Mouse (Mus musculus) limb, embryonic 14.5 days (tissue): ENCODE results near the gene Sult6b2. TPM values are rescaled to one million over a fixed set of nuclear protein-coding genes. Genes with fewer than 3 reads are reported as not detected.

Source experiments
- ATAC-seq: fragments of 200-750 bp; cut with Nextera tagmentation; 2 replicates; pipeline ENCODE4 v1.8.0; 2017; ENCODE audit warnings: low read depth, moderate number of reproducible peaks, moderate TSS enrichment; ENCODE audit not compliant: low FRiP score
- DNase-seq: peaks from one replicate; pipeline ENCODE4 v3.0.0-alpha.2; 2015; ENCODE audit warnings: low spot score
- H3K27ac ChIP-seq: fragments of 300-500 bp; sonication (generic); replicated peaks from 2 replicates; pipeline ENCODE4 v1.5.1; 2014; ENCODE audit warnings: low read depth, mild to moderate bottlenecking, low read length, moderate library complexity, mixed read lengths
- H3K27me3 ChIP-seq: fragments of 300-500 bp; sonication (generic); 2 replicates; pipeline ENCODE4 v1.6.1; 2014; ENCODE audit warnings: low read length, mixed read lengths; ENCODE audit not compliant: control insufficient read depth, insufficient read depth
- H3K36me3 ChIP-seq: fragments of 300-500 bp; sonication (generic); 2 replicates; pipeline ENCODE4 v1.6.1; 2014; ENCODE audit warnings: mild to moderate bottlenecking, low read length, moderate library complexity, mixed read lengths; ENCODE audit not compliant: control insufficient read depth, insufficient read depth
- H3K4me1 ChIP-seq: fragments of 300-500 bp; sonication (generic); 2 replicates; pipeline ENCODE4 v1.6.1; 2014; ENCODE audit warnings: antibody characterized with exemption, low read length, mixed read lengths; ENCODE audit not compliant: control insufficient read depth, insufficient read depth
- H3K4me2 ChIP-seq: fragments of 300-500 bp; sonication (generic); replicated peaks from 2 replicates; pipeline ENCODE4 v1.6.1; 2014; ENCODE audit warnings: low read depth, mild to moderate bottlenecking, low read length, moderate library complexity; ENCODE audit not compliant: severe bottlenecking
- H3K4me3 ChIP-seq: fragments of 300-500 bp; sonication (generic); replicated peaks from 2 replicates; pipeline ENCODE4 v1.5.1; 2014; ENCODE audit warnings: low read length
- H3K9ac ChIP-seq: fragments of 300-500 bp; sonication (generic); 2 replicates; pipeline ENCODE4 v1.6.1; 2014; ENCODE audit warnings: mild to moderate bottlenecking, low read depth, low read length, moderate library complexity; ENCODE audit not compliant: severe bottlenecking
- H3K9me3 ChIP-seq: fragments of 300-500 bp; sonication (generic); 2 replicates; pipeline ENCODE4 v1.6.1; 2016; ENCODE audit warnings: low read length; ENCODE audit not compliant: control insufficient read depth
- POLR2A ChIP-seq: fragments of 200-500 bp; IDR thresholded peaks from 2 replicates; pipeline ENCODE4 v1.8.0; 2012; ENCODE audit warnings: inconsistent platforms, mild to moderate bottlenecking, moderate library complexity, borderline replicate concordance; ENCODE audit not compliant: insufficient read depth, insufficient read length; ENCODE audit errors: extremely low read depth
- WGBS: fragments of 180-500 bp; shearing (Covaris S2); extraction: QIAGEN DNeasy Blood & Tissue Kit; methylation state at CpG from one replicate; pipeline ENCODE4 v1.1.7; 2014; 5-methylcytosine and 5-hydroxymethylcytosine counted together
- polyA plus RNA-seq, 2 experiments: library from polyadenylated mRNA; depleted of rRNA in 1 of 2; stranded (reverse) in 1 of 2; unstranded in 1 of 2; fragments of >200 nt; fragmentation: Nextera tagmentation in 1 of 2; extraction: Ambion mirVana in 1 of 2; gene quantifications; 2 replicates each; pipeline versions ENCODE4 v1.2.1 to v1.2.3; 2012 to 2014

The Sult6b2 gene
- polyA plus RNA-seq, 2 experiments = 0.13 TPM; not detected in 1

DNA sequence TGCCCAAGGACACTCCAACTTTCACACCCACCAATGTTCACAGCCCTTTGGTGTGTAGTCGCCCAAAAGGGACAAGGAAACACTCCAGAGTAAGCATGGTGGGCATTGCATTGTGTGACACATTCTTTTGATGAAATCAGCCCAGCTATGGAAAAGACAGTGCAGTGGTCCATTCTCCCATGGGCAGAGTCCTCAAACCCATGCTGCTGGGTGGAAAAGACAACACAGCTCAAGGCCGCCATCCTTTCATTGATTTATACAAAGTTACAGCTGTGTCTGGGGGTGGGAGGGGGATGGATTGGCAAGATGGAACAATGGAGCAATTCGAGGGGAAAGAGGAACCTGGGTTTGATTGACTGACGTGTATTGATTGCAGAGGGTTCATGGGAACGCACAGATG, 8.7 kb upstream of the Sult6b2 start:
- no peak for DNase-seq
- no peak for ATAC-seq

DNA sequence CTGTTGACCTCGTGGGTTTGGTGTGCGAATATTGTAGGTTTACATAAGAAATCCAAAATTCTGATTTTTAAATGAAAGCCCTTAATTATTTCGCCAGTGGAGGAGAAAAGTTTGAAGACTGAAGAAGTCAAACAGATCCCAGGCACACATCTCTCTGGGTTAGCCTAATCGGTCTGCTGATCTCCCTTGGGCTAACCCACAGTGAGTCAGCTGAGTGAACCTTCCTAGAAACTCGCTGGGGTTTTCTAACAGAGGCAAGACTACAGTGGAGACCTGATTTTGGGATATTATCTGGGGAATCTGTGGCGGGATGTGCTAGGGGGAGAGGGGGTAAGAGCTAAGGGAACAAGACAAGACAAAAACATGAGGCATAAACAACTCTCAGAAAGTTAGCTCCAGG, 5.9 kb upstream of the Sult6b2 start:
- no peak for TF ChIP-seq POLR2A
- DNase-seq (no peak), ATAC-seq (no peak)
- no peaks in the 10 kb centered on the region for H3K27me3 ChIP-seq
- no peaks in the 10 kb centered on the region for H3K9me3 ChIP-seq
- H3K4me2 ChIP-seq = no peak overlapping the region
- no peak overlapping the region for H3K27ac ChIP-seq
- no peaks in the 10 kb centered on the region for H3K36me3 ChIP-seq
- WGBS = 69% methylated on average over 6 of the region's 6 CpGs
- no peak overlapping the region for H3K9ac ChIP-seq
- H3K4me1 ChIP-seq = no peaks in the 10 kb centered on the region
- no peak overlapping the region for H3K4me3 ChIP-seq

More for the DNA sequence above, 8.7 kb upstream of the Sult6b2 start:
- Histone ChIP-seq H3K36me3 (no peaks in the 10 kb centered on the region), H3K27me3 (no peaks in the 10 kb centered on the region), H3K9ac (no peak overlapping the region), H3K4me3 (no peak overlapping the region), H3K4me2 (no peak overlapping the region), H3K4me1 (no peaks in the 10 kb centered on the region), H3K9me3 (no peaks in the 10 kb centered on the region), H3K27ac (no peak overlapping the region)
- TF ChIP-seq POLR2A = no peak
- 76% methylated on average over 5 of the region's 5 CpGs for WGBS

DNA sequence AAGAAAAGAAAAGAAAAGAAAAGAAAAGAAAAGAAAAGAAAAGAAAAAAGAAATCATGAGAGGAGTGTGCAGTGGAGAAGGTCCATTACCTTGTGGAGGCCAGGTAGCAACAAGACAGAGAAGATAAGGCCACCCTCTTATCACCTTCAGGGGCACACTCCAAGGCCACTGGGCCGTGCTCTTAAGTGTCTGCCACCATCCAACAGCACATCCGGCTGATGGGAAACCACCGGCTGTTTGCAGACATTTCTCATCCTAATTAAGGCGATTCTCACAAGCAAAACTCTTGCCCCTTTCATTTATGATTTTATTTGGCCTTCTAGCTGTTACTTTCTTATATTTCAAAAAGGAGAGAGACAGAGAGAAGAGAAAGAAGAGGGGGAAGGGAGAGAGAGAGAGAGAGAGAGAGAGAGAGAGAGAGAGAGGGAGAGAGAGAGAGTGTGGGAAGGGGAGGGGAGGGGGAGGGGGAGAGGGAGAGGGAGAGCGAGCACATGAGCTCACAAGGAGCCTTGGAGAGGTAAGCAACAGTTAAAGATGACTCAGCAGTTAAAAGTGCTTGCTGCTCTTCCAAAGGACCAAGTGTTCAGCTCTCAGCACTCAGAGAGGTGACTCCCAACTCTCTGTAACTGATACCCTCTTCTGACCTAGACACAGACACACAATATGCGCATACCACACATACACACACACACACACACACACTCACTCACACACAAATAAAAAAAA, 5.2 kb upstream of the Sult6b2 start:
- H3K27me3 ChIP-seq = no peaks in the 10 kb centered on the region
- no peak for TF ChIP-seq POLR2A
- WGBS = 37% methylated on average over 6 of the region's 6 CpGs
- H3K4me3 ChIP-seq = no peak overlapping the region
- no peaks in the 10 kb centered on the region for H3K4me1 ChIP-seq
- no peak for DNase-seq
- no peak overlapping the region for H3K4me2 ChIP-seq
- H3K9me3 ChIP-seq = no peaks in the 10 kb centered on the region
- H3K9ac ChIP-seq = no peak overlapping the region
- no peaks in the 10 kb centered on the region for H3K36me3 ChIP-seq
- ATAC-seq = no peak
- H3K27ac ChIP-seq = no peak overlapping the region

DNA sequence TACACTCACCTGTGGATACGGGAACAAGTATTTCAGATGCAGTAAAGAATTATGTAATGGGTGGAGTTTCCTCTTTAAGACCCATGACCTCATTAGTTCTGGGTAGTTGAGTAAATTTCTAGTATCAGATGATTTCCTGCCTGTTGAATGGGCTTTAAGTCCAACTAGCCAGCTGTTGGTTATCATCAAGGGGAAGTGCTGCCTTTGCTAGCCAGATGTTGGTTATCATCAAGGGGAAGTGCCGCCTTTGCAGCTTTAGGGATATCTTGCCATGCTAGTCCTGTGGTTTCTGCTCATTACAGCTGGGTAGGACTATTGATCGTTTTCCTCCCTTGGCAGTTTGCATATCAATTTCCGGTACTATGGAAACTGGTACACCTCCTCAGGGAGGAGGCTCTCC, 2.0 kb upstream of the Sult6b2 start:
- Histone ChIP-seq H3K4me3 (no peak overlapping the region), H3K27ac (no peak overlapping the region), H3K9me3 (no peaks in the 10 kb centered on the region), H3K4me2 (no peak overlapping the region), H3K4me1 (no peaks in the 10 kb centered on the region), H3K27me3 (no peaks in the 10 kb centered on the region), H3K36me3 (no peaks in the 10 kb centered on the region), H3K9ac (no peak overlapping the region)
- DNase-seq (no peak), ATAC-seq (no peak)
- TF ChIP-seq POLR2A = no peak
- 79% methylated on average over 4 of the region's 4 CpGs for WGBS

DNA sequence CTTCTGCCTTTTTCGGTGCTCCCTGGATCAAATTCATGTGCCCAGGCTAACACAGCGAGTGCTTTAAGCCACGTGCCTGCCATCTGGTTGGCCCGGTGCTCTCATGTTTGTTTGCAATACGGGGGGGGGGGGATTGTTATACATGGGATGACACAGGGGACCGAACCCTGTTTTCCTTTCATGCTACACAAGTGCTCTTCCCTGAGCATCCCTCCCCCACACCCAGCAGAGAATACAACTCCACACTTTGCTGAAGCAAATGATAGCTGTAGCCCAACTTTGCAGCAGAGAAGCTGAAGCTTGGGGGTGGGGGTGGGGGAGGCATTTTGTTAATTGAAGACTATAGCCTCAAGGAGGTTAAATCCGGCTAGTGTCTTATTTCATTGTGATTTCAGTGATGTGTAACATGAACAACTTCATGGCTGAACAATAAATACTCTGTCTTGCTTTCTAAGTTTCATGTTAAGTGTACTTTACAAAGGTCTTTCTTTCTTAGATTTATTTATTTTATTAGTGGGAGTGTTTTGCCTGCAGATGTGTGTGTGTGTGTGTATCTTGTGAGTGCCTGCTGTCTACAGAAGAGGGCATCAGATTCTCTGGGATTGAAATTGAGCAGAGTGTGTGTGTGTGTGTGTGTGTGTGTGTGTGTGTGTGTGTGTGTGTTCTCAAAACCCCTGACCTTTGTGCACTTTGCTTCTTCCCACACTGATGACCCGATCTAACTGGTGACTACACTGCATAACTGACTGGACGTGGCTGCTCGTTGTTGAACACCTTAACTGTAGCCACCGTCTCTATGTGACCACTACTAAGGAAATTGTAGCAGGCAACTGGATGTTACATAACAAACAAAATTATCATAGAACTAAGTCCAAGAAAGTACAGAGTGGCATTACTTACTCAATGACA, 1.4 kb downstream of the Sult6b2 start:
- Histone ChIP-seq H3K36me3 (no peaks in the 10 kb centered on the region), H3K27me3 (no peaks in the 10 kb centered on the region), H3K4me1 (no peaks in the 10 kb centered on the region), H3K9me3 (no peaks in the 10 kb centered on the region), H3K27ac (no peak overlapping the region), H3K4me3 (no peak overlapping the region), H3K9ac (no peak overlapping the region), H3K4me2 (no peak overlapping the region)
- DNase-seq (no peak), ATAC-seq (no peak)
- no peak for TF ChIP-seq POLR2A
- 58% methylated on average over 11 of the region's 11 CpGs for WGBS
